Mouse (Mus musculus) heart, adult 10 weeks (tissue): ENCODE results near the gene Appl1. TPM values are rescaled to one million over a fixed set of nuclear protein-coding genes. Genes with fewer than 3 reads are reported as not detected.

Experiments used
- polyA plus RNA-seq: library from polyadenylated mRNA; stranded (reverse); fragments of 350-450 nt; fragmentation: Illumina TruSeq; extraction: RNeasy Lipid Tissue Mini Kit (QIAGEN cat#74804); gene quantifications from one replicate; pipeline ENCODE4 v1.2.3, GENCODE M21; 2014; ENCODE audit warnings: low read depth, low replicate concordance

Appl1 gene
- 12.7 TPM for polyA plus RNA-seq

DNA sequence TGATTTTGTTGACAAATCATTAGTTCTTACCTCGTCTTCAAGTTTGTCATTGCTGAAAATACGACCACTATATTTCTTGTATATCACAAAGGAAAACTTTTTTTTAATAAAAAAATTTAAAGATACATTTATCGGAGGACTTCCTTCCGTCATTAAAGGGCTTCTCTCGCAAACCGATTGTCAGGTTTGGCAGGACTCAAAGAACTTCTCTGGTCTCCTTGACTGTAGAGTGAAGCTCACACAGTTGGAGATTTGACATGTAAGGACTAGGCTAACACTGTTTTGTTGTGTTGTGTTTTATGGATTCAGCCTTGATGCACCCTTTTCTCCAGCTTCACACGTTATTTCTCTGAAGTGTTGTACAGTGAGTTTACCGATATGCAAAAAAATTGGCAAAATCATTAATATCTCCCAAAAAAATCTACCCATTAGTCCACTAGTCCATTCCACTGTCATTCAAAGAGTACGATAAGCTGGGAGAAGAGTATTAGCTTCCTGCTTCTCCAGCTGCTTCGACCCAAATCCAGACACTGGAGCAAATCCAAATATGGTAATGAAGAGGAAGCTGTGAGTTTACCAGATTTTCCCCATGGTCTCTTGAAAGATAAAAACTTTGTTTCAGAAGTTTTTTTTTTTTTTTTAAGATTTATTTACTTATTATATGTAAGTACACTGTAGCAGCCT, at the start of gene Appl1:
Gene Appl1, minus strand, starts transcription at position 127 of the 684 bp plus-strand sequence.

DNA sequence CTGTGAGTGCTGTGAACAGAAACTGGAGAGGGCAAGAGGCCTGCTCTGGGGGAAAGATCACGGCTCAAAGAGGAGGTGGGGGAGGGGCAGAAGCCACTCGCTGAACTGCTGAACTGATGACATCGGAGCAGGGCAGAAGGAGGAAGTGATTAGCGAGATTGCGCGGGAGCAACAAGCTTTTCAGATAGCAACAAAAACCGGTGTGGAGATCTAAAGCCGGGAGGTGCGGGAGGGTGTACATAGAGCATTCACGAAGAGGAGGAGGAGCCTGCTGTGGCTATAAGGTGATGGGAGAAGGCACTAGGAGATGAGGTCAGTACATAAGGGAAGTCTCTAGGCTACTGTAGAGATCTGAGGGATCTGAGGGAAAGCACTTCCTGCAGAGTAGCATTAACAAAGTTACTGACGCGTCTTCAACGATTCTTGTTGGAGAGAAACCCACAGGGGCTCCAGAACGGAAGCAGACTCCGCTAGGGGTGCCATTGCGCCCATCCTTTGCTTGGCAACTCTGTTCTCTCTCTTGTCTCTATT, 23.2 kb upstream of the Appl1 start, which contains the start of gene Hesx1:
Gene Hesx1, plus strand, starts transcription at position 206 of the 531 bp plus-strand sequence.

DNA sequence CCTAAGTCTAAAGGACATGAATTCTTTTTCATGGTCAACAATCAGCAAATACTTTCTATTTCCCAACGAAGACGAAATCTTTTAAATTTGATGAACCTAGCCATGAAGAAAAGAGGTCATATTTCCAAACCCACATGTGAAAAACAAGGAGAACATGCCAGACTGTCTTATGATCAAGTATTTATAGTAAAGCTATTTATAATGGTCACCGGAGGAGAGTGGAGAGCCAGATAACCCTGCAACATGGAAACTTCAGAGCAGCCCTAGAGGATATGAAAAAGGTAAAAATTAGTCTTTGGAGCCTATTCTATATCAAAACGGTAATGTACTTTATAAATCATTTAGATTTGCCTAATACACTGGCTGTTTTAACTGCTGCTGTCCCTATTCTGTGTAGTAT, 76.6 kb downstream of the Appl1 start, which contains the start of gene Asb14:
Gene Asb14, plus strand, starts transcription at position 166 of the 400 bp plus-strand sequence.

Other genes with a start within 250 kb of the Appl1 start
- gene Asb14, start 76.7 kb downstream of the Appl1 start, polyA plus RNA-seq = 156 TPM
- not detected for gene Hesx1, start 23.2 kb upstream of the Appl1 start, polyA plus RNA-seq
- gene Il17rd, start 67.7 kb upstream of the Appl1 start, polyA plus RNA-seq = 3.1 TPM
- gene Arhgef3, start 143.7 kb upstream of the Appl1 start, polyA plus RNA-seq = 21.9 TPM